Mouse (Mus musculus): ENCODE measurements around the gene Tdp1.

GRCm38 (mm10) chr12:99836404-99837131 lies 47.7 kb upstream of the Tdp1 start:
- TF ChIP-seq TAL1 (conservative IDR thresholded peaks at IDR 0.05; ENCODE audit: low read depth, low read length): no peak
- TF ChIP-seq CTCF (IDR thresholded peaks at IDR 0.05; ENCODE audit: low read depth, low read length): no peak

Measured in G1E (cell line).